Mouse (Mus musculus): ENCODE data around the gene Lrrc8d. TPM values are rescaled to one million over a fixed set of nuclear protein-coding genes. Genes with fewer than 3 reads are reported as not detected.

Gene Lrrc8d
- total RNA-seq, 2 experiments from 2014 or later: 21.2 to 23.6 TPM

DNA sequence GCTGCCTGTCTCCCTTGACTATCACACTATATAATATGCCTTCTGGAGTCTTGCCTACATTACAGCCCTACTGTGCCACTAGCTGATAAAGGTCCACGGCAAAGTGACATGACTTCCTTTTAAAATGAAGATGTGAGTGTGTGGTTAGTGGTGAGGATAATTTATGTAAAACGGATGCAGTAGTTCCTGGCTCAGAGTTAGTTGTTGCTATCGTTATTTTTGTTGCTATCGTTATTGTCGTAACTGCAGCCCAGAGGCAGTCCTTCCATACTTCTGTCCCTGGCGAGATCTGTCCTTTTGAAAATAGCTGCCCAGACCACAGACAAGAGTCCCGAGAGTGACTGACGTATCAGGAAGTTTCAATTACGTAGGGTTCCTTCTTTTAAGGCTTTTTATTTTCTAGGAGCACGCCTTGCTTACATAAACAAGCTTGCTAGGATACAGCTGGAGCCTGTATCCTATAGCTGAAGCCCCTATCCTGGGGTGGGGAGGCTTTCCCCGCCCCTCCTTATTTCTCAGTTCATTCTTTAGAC, 18.4 kb downstream of the Lrrc8d start:
- no peak for DNase-seq

DNA sequence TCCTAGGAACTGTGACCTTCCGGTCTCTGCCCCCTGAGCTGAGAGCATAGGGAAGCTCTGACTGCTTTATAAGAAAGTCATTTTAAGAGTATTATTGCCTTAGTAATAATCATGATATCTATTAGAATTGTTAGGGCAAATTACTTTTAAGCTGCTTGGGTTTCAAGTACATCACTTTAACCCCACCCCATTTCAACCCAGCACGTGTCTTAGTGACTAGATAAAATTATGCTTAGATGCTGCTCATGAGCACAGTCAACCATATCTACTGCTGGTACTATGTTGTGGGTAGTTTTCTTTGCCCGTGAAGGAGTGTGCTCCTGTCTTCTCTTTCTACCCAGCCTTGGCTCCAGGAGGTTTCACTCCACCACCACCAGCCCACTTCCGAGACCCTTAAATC, 21.5 kb downstream of the Lrrc8d start:
- DNase-seq: no peak

DNA sequence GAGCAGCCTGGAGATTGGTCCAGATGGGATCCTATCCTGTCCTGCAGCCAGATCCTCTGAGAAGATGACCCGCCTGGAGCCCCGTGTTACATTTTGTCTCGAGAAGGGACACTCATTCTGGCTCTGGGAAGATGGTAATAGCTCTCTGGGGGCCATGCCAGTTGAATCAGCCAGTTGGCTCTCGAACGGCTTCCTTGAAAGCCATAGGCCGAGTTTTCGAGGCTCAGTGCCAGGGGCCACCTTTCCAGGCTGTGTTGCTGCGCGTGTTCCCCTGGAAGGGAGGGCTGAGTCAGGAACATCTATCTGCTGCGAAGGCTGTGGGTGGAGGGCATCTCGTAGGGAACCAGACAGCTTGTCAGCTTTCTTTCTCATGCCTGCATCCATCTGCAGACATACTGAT, 23.0 kb downstream of the Lrrc8d start:
- no peak for DNase-seq

DNA sequence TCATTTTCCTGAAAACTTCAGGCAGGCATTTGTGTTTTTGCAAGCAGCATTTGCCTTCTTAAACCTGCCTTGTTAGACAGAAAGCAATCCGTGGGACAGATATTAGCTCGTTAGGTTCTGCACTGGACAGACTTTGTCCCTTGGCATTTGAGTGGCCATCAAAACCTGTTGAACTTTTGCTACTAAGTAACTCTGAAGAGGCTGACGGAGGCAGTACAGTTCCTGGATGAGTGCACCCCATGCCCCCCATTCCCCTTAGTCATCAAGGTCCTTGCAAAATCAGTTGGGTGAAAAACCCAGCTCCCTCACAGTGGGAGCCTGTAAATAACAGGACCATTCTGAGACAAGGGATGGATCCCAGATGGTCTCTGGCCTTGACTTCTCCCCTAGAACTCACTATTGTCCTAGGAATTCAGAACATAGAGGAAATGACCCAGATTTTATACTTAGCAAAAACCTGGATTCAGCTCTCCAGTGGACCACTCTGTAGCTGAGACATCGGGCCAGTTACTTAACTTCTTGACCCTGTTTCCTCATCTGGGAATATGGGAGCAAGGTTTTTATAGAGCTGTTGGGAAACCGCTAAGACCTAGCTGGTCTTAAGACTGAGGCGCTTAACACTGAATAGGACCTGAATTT, 30.5 kb downstream of the Lrrc8d start:
- no peak for DNase-seq

GRCm38 (mm10) chr5:105731173-105731626, 31.4 kb downstream of the Lrrc8d start:
- DNase-seq: no peak

- DNase-seq: peak; percentile 68
These were observed 32.1 kb downstream of the Lrrc8d start for GRCm38 (mm10) chr5:105731627-105732432.

DNA sequence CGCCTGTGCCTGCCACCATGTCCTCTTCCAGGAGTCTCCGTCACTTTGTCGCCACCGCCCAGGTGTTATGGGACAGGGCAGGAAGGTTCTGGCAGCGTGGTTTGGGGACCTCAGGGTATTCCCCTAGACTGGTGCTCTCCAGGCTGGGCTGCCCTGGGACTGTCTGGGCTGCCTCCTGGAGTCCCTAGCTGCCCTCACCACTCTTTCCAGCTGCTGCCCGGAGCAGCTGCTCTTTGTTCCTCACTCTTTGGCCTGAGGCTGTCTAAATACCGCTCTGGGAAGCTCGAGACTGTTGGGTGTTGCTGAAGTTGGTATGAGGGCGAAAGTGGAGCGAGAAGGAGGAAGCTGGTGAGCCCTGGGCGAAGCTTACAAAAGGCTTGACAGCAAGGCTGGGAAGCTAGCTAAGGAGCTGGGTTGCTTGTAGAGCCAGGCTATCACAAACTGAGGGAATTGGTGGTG, 32.7 kb downstream of the Lrrc8d start:
- DNase-seq: no peak

DNA sequence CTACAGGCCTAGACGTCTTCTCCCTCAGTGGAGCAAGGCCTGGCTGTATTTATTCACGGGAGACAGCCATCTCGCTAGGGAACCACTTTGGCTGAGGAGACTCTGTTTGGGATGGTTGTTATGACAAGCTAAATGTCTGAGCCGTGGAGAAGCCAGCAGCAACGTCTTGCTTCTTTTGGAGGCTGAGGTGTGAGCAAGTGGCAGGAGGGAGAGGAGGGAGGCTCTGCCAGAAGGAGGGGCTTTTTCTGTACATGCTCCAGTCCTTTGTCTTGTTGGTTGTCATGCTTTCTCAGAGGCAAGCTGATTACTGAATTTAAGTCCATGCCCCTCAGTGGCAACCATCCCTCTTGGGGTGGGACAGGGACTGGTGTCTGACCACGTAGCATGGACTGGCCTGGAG, 33.5 kb downstream of the Lrrc8d start:
- no peak for DNase-seq

DNA sequence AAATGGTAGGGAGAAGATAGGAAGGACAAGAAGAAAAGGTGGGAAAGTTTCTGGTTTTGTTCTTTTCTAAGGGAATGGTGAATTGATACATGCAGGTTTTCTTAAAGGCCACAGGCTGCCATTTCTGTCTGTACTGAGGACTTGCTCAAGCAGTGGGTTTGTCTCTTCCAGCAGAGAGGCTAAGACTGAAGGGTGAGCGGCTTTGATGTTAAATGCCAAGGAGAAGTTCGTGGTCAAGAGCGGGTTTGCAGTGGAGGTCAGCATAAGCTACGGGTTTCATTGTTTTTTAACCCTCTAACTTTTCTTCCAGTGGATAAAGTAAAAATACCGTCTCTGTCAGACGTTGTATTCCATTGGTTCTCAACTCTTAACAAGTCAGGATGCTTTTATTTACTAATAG, 36.6 kb downstream of the Lrrc8d start:
- no peak for DNase-seq

GRCm38 (mm10) chr5:105737145-105737544, 37.4 kb downstream of the Lrrc8d start:
- no peak for DNase-seq

- DNase-seq: no peak
These were observed 40.7 kb downstream of the Lrrc8d start for GRCm38 (mm10) chr5:105740437-105740836.

DNA sequence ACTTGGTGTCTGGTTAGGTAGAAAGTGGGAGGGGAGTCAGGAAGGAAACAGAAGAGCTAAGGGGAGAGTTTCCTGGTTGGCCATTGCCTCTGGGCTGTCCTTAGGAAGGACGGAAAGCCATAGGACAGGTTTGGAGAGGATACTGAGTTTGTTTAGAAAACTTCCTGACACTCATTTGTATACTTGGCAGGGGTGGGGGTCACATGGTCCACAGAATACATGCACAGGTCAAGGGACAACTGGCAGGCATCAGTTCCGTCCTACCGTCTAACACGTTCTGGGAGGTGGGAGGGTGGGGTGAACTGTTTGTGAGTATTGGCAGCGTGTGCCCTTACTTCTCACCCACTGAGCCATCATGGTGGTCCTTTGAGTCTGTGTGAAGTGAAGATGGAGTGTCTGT, 42.9 kb downstream of the Lrrc8d start:
- no peak for DNase-seq

DNA sequence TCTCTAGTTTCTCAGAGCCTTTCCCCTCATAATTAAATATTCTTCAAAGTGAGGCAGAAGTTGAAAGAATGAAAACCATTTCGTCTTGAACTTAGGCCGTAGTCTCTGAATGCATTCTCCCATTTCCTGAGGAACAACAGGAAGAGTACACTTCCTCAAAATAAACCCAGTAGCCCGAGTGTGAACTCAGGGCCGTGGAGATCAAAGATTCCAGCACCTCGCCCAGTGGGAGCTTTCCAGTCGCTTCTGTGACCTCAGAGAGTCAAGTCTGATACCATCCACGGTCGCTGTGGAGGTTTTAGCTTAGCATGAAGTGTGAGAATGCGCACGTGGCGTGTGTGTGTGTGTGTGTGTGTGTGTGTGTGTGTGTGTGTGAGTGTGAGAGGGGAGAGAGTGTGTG, 45.6 kb downstream of the Lrrc8d start:
- DNase-seq: no peak

DNA sequence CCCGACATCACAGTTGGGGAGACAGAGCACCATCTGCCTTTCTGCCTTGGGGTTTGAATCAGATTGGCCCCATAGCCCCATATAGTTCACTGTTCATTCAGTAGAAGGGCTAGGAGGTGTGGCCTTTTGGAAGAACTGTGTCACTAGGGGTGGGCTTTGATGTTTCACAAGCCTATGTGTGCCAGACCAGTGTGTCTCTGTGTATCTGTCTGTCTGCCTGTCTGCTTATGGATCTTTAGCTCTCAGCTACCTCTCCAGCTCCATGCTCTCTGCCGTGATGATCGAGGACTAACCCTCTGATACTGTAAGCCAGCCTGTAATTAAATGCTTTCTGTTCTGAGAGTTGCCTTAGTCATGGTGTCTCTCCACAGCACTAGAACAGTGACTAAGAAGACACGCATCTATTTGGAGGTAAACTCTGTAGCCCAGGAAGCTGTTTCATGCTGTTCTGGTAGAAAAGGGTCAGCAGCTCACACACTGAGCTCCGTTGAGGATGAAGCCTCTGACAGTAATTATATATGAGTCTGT, 46.2 kb downstream of the Lrrc8d start:
- no peak for DNase-seq

GRCm38 (mm10) chr5:105754803-105755202, 55.0 kb downstream of the Lrrc8d start:
- DNase-seq: no peak

DNA sequence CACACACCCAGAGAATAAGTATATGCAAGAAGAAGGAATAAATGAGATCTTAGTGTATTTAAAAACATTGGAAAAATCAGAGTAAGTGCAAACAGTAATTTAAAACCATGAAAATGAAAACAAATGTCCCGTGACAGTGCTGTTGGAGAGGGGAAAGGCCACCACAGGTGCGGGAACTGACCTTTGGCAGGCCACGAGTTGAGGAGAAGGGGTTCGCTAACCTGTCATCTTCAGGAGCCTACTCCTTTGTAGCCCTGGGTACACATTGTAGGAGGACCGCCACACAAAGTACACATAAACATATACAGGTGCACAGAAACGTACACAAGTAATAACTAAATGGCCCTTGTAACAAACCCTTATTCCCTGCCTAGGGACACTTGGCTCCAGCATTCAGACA, 55.7 kb downstream of the Lrrc8d start:
- DNase-seq: no peak

GRCm38 (mm10) chr5:105757978-105758377, 58.2 kb downstream of the Lrrc8d start:
- DNase-seq: no peak

DNA sequence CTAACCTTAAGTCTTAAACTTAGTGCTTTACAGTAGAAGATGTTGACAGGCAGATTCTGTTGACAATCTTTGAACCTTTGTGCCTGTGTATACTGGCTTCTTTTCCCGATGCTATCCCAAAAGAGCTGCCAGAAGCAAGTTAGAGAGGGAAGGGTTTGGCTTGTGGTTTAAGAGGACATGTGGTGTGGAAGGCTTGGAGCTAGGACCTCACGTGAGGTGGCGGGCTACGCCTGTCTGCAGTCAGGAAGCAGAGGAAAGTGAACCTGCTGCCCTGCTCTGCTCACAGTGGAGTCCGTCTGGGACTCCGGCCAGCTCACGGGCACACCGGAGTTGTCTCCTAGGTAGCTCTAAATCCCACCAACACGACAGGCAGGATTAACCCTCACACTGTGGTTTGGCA, 59.1 kb downstream of the Lrrc8d start:
- no peak for DNase-seq

DNA sequence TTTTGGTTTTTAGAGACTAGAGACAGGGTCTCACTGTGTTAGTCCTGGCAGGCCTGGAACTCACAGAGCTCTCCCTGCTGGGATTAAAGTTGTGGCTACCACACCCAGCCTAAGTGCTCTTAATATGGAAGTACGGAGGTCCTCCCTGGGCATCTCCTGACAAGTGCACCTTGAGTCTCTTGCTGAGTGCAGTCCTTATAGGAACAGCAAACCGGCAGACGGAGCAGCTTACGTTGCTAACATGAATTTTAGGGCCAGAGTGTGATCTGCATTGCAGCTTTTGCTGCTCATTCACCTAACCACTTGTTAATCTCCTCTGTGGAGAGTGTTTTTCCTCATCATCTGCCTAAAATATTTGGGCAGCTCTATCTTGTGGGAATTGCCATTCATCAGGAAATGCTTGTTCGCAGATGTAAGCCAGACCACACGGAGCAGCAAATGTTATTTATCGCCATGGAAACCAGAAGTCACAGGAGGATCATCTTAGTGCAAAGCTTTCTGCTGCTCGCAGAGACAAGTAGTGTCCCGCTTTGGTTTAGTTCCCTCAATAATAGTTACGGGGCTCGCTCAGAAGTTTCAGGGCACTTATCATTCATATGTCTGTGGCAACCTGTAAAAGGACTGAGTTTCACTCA, 62.2 kb downstream of the Lrrc8d start:
- peak; percentile 24 for DNase-seq

- DNase-seq: no peak
These were observed 64.6 kb downstream of the Lrrc8d start for GRCm38 (mm10) chr5:105764369-105764768.

DNA sequence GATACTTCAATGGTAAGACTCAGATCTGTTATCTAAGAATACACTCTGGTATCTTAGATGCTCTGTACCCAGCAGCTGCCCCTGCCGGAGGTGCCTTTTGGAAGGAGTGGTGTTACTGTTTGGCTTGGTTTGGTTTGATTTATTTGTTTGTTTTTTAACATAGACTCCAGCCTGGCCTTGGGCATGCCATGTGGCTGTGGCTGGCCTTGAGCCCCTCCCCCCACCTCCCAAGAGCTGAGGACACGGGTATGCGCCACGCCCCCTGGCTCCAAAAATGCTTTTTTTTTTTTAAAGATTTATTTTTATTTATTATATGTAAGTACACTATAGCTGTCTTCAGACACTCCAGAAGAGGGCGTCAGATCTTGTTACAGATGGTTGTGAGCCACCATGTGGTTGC, 65.6 kb downstream of the Lrrc8d start:
- no peak for DNase-seq

- no peak for DNase-seq
These were observed 76.6 kb downstream of the Lrrc8d start for GRCm38 (mm10) chr5:105776368-105776767.

- no peak for DNase-seq
These were observed 77.3 kb downstream of the Lrrc8d start for GRCm38 (mm10) chr5:105776978-105777593.
